Mouse (Mus musculus) midbrain, embryonic 14.5 days (tissue): Measurements from ENCODE around the gene Ppp1r16b. TPM values are rescaled to one million over a fixed set of nuclear protein-coding genes. Genes with fewer than 3 reads are reported as not detected.
A peak's percentile ranks its signal among the peaks of the same experiment; 100 is the strongest.

Source experiments
- ATAC-seq: fragments of 200-750 bp; cut with Nextera tagmentation; 2 replicates; pipeline ENCODE4 v1.8.0; 2017; ENCODE audit warnings: moderate number of reproducible peaks, moderate library complexity; ENCODE audit not compliant: low FRiP score, low TSS enrichment
- DNase-seq: peaks from one replicate; pipeline ENCODE4 v3.0.0-alpha.2; 2015
- H3K27ac ChIP-seq: fragments of 300-500 bp; sonication (generic); replicated peaks from 2 replicates; pipeline ENCODE4 v1.5.1; 2014; ENCODE audit warnings: mild to moderate bottlenecking, low read depth, low read length, moderate library complexity
- H3K27me3 ChIP-seq: fragments of 300-500 bp; sonication (generic); 2 replicates; pipeline ENCODE4 v1.6.1; 2014; ENCODE audit warnings: low read length, control low read depth, mixed read lengths; ENCODE audit not compliant: control insufficient read depth, insufficient read depth
- H3K36me3 ChIP-seq: fragments of 300-500 bp; sonication (generic); 2 replicates; pipeline ENCODE4 v1.6.1; 2014; ENCODE audit warnings: low read length, control low read depth; ENCODE audit not compliant: control insufficient read depth, insufficient read depth
- H3K4me1 ChIP-seq: fragments of 300-500 bp; sonication (generic); 2 replicates; pipeline ENCODE4 v1.6.1; 2014; ENCODE audit warnings: mild to moderate bottlenecking, antibody characterized with exemption, low read length, control low read depth; ENCODE audit not compliant: control insufficient read depth, insufficient read depth
- H3K4me2 ChIP-seq: fragments of 300-500 bp; sonication (generic); 2 replicates; pipeline ENCODE4 v1.6.1; 2014; ENCODE audit warnings: mild to moderate bottlenecking, low read length, moderate library complexity
- H3K4me3 ChIP-seq: fragments of 300-500 bp; sonication (generic); replicated peaks from 2 replicates; pipeline ENCODE4 v1.5.1; 2014; ENCODE audit warnings: low read depth, low read length
- H3K9ac ChIP-seq: fragments of 300-500 bp; sonication (generic); replicated peaks from 2 replicates; pipeline ENCODE4 v1.6.1; 2014; ENCODE audit warnings: mild to moderate bottlenecking, low read length, moderate library complexity
- H3K9me3 ChIP-seq: fragments of 300-500 bp; sonication (generic); 2 replicates; pipeline ENCODE4 v1.6.1; 2016; ENCODE audit warnings: low read length, control low read depth, mixed read lengths; ENCODE audit not compliant: control insufficient read depth
- WGBS: fragments of 180-500 bp; shearing (Covaris S2); extraction: QIAGEN DNeasy Blood & Tissue Kit; methylation state at CpG from one replicate; pipeline ENCODE4 v1.1.7; 2014; 5-methylcytosine and 5-hydroxymethylcytosine counted together
- polyA plus RNA-seq: library from polyadenylated mRNA; unstranded; fragments of >200 nt; fragmentation: Nextera tagmentation; extraction: Ambion mirVana; gene quantifications from 2 replicates; pipeline ENCODE4 v1.2.1, GENCODE M21; 2014

Ppp1r16b gene
- polyA plus RNA-seq, 1 experiment from 2014 or later: 16.1 TPM

DNA sequence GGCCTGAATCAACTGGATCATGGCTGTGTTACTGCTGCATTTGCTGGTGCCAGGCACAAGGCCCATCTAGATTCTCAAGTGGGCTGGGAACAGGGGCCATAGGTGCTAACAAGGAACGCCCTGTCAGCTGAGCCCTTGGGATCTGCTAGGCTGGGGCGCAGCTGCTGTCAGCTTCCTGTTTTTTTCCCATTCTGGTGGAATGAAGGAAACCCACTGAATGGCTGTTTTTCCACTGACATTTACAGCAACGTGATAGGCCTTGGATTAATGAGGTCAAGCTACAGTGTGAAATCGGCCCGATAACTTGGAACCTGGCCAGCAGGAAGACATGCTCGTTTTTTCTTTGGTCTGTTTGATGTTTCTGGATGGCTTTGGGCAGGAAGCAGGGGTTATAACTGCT, 7.6 kb downstream of the Ppp1r16b start:
- no peak overlapping the region for H3K4me2 ChIP-seq

DNA sequence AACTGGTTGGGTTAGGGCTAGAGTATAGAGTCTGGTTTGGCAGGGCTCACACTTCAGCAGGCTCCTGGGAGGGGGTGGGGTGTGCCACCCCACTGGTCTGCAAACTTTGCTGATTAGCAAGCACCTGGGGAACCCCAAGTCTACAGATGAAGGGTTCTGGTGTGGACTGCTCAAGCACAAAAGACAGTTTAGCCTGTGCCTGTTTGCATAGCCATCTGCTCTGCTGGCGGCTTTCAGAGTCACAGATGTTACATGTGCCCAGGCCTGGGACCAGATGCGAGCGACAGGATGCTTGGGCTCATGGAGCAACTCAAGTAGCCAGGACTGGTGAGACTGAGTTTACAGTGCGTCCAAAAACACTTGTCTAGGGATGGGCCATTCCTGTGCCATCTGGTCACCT, 8.3 kb downstream of the Ppp1r16b start:
- Histone ChIP-seq H3K27ac (peak overlapping the region; percentile 66), H3K27me3 (0 out of 2 replicates have a peak, but pooled peaks cover 5% of the 10 kb centered on the region), H3K36me3 (no peaks in the 10 kb centered on the region), H3K9me3 (no peaks in the 10 kb centered on the region), H3K4me2 (no peak overlapping the region), H3K9ac (no peak overlapping the region), H3K4me3 (no peak overlapping the region), H3K4me1 (peaks cover 31% of the 10 kb centered on the region)
- ATAC-seq: peak; percentile 28; the same call in 1 of the 2 replicates
- 68% methylated on average over 4 of the region's 4 CpGs for WGBS
- peak; percentile 48 for DNase-seq

More for the DNA sequence above, 7.6 kb downstream of the Ppp1r16b start:
- no peaks in the 10 kb centered on the region for H3K36me3 ChIP-seq
- ATAC-seq: peak; percentile 46; the same call in 1 of the 2 replicates
- peak; percentile 82 for DNase-seq
- H3K4me3 ChIP-seq: no peak overlapping the region
- 0 out of 2 replicates have a peak, but pooled peaks cover 5% of the 10 kb centered on the region for H3K27me3 ChIP-seq
- H3K9ac ChIP-seq: no peak overlapping the region
- H3K4me1 ChIP-seq: peaks cover 38% of the 10 kb centered on the region
- 6% methylated on average over 6 of the region's 6 CpGs for WGBS
- H3K27ac ChIP-seq: peak overlapping the region; percentile 66
- no peaks in the 10 kb centered on the region for H3K9me3 ChIP-seq

DNA sequence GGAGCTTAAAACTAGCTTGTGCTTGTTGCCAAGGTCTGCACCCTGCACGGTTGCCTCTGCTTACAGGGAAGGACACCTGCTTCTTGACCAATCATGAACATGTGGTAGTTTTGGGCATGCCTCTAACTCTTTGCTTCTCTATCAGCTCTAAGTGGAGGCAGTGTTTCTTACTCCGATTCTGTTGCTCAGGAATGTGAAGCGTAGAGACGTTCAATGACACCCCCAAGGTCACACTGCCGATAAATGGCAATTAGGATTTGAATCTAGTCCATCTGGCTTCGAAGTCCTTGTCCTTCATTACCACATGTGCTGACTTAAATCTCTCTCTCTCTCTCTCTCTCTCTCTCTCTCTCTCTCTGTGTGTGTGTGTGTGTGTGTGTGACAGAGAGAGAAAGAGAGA, 8.9 kb downstream of the Ppp1r16b start:
- ATAC-seq (no peak), DNase-seq (no peak)
- WGBS: 79% methylated on average over 6 of the region's 6 CpGs
- Histone ChIP-seq H3K36me3 (no peaks in the 10 kb centered on the region), H3K9ac (no peak overlapping the region), H3K27me3 (no peaks in the 10 kb centered on the region), H3K4me3 (no peak overlapping the region), H3K4me1 (peaks cover 25% of the 10 kb centered on the region), H3K27ac (no peak overlapping the region), H3K4me2 (no peak overlapping the region), H3K9me3 (no peaks in the 10 kb centered on the region)

DNA sequence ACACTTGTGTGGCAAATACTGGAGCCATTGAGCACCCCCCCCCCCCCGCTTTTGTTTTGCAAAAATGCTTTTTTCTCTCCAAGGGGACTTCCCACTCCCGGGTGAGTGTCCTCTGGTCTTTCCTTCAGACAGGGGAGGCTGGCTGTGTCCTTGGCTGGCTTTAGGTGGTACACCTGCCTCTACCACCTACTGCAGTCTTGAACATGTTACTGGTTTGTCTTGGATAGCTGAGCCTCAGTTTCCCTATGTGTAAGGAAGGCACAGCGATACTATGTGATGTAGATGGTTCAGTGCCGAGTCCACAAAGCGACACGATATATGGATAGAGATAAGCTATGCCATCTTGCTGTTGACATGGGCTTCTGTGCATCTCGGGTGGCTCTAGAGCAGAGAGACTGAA, 9.6 kb downstream of the Ppp1r16b start:
- H3K27ac ChIP-seq: no peak overlapping the region
- H3K9me3 ChIP-seq: no peaks in the 10 kb centered on the region
- H3K36me3 ChIP-seq: no peaks in the 10 kb centered on the region
- ATAC-seq (no peak), DNase-seq (no peak)
- peaks cover 19% of the 10 kb centered on the region for H3K4me1 ChIP-seq
- no peak overlapping the region for H3K9ac ChIP-seq
- WGBS: 89% methylated on average over 7 of the region's 7 CpGs
- H3K27me3 ChIP-seq: no peaks in the 10 kb centered on the region
- no peak overlapping the region for H3K4me3 ChIP-seq
- no peak overlapping the region for H3K4me2 ChIP-seq

DNA sequence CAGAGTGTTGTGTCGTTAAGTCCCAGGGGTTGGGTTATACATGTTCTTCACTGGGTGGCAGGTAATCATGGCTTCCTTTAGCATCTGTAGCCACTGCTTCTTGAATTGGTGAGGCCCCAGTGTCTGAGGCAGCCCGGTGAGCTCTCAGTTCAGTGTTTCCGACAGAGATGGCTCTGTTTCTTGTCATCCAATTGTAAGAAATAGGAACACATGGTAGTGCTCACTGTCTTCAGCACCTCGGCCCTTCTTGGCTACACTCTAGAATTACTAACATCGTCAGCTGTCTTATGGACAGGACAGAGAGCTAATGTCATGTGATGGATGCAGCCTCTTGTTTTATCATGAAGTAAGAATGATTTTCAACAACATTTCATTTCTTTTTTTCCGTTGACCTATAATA, 10.0 kb downstream of the Ppp1r16b start:
- WGBS: 88% methylated on average over 6 of the region's 6 CpGs
- Histone ChIP-seq H3K36me3 (no peaks in the 10 kb centered on the region), H3K4me2 (no peak overlapping the region), H3K9ac (no peak overlapping the region), H3K27ac (no peak overlapping the region), H3K4me1 (peaks cover 21% of the 10 kb centered on the region), H3K9me3 (no peaks in the 10 kb centered on the region), H3K4me3 (no peak overlapping the region), H3K27me3 (no peaks in the 10 kb centered on the region)
- no peak for DNase-seq
- no peak for ATAC-seq

DNA sequence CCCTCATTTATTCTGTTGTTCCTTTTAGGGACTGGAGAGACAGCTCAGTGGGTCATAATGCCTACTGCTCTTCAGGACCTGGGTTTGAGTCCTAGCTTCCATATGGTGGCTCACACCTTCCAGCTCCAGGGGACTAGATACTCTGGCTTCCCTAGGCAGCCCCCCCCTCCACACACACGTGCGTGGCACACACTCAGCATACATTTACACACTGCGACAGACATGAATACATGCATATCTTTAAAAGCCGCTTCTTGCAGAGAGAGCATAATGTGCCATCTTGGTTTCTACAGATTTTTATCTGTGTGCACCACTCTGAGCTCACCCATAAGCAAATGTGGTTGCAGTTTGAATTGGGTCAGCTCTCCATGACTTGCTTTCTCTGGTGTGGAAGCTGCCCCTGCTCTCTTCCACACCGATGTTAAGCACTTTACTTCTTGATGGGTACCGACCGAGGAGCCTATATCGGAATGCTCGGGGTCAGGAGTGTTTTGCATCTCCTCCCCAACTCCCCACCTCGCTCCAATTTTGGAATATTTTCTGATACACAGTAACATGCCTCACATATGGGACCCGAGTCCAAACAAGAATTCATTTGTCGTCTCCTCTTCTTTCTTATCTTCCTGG, 10.8 kb downstream of the Ppp1r16b start:
- no peak overlapping the region for H3K4me2 ChIP-seq
- H3K27ac ChIP-seq: no peak overlapping the region
- peaks cover 25% of the 10 kb centered on the region for H3K4me1 ChIP-seq
- H3K27me3 ChIP-seq: no peaks in the 10 kb centered on the region
- DNase-seq: no peak
- no peaks in the 10 kb centered on the region for H3K9me3 ChIP-seq
- H3K4me3 ChIP-seq: no peak overlapping the region
- WGBS: 92% methylated on average over 12 of the region's 12 CpGs
- no peak overlapping the region for H3K9ac ChIP-seq
- no peak for ATAC-seq
- H3K36me3 ChIP-seq: no peaks in the 10 kb centered on the region

DNA sequence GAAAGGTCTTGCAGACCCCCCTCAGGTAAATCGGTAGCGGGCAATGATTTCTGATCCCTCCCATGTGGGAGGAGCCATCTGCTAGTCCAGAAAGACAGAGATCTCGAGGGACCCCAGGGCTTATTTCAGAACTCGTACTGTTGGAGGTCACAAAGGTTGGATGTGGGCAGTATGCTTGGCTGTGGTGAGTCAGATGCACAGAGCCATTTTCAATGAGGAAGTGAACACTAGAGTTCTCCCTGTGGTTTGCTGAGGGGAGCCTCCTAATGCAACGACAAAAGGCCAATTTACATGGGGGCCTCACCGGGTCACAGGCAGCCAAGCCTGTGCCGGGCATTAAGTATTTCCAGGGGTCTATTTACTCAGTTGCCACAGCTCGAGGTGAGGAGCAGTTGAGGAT, 12.7 kb downstream of the Ppp1r16b start:
- WGBS: 54% methylated on average over 8 of the region's 8 CpGs
- no peaks in the 10 kb centered on the region for H3K27me3 ChIP-seq
- H3K27ac ChIP-seq: no peak overlapping the region
- DNase-seq: no peak
- no peaks in the 10 kb centered on the region for H3K9me3 ChIP-seq
- no peak for ATAC-seq
- no peak overlapping the region for H3K4me3 ChIP-seq
- H3K4me2 ChIP-seq: no peak overlapping the region
- H3K9ac ChIP-seq: no peak overlapping the region
- H3K36me3 ChIP-seq: no peaks in the 10 kb centered on the region
- H3K4me1 ChIP-seq: peaks cover 32% of the 10 kb centered on the region

DNA sequence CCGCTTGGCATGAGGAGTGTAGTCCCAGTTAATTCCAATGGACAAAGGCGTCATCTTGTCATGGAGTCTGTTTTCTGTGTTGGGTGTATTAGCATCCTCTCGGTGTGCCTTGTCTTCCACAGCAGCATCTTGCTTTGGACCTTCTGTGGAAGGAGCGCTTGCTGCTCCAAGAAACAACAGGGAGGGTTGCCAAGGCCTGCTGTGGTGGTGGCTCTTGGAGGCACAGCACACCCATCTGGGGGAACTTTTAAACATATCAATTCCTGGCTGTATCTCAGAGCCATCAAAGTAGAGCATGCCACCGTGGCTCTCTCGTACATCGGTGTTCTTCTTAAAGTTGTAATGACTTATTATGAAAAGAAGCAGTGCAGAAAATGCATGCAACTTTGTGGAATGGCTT, 13.9 kb downstream of the Ppp1r16b start:
- no peak overlapping the region for H3K4me3 ChIP-seq
- DNase-seq (no peak), ATAC-seq (no peak)
- H3K36me3 ChIP-seq: no peaks in the 10 kb centered on the region
- H3K27me3 ChIP-seq: no peaks in the 10 kb centered on the region
- peaks cover 24% of the 10 kb centered on the region for H3K4me1 ChIP-seq
- no peak overlapping the region for H3K27ac ChIP-seq
- H3K9ac ChIP-seq: no peak overlapping the region
- WGBS: 97% methylated on average over 7 of the region's 7 CpGs
- no peak overlapping the region for H3K4me2 ChIP-seq
- H3K9me3 ChIP-seq: no peaks in the 10 kb centered on the region

DNA sequence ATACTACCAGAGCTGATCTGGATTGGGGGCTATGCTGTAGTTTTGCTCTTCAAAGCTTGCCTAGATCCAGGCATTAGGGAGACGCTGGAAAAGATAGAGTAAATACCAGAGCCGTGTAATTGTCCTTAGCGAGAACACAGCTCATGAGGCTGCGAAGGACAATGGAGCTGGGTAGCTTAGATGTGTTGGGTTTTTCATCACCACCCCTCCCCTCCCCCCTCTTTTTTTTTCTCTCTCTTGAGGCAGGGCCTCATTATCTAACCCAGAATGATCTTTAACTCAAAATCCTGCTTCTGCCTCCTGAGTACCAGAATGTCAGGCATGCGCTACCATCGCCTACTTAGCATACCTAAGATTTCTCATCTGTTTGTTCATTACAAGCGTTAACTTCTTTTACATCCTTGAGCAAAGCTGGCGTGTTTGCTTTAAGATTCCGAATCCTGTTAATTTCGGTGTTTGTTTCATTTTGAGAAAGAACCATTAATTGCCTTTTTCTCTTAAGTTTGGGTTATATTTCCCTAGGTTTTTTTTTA, 15.2 kb downstream of the Ppp1r16b start:
- Histone ChIP-seq H3K4me2 (no peak overlapping the region), H3K27me3 (no peaks in the 10 kb centered on the region), H3K9ac (no peak overlapping the region), H3K4me3 (no peak overlapping the region), H3K9me3 (no peaks in the 10 kb centered on the region), H3K36me3 (no peaks in the 10 kb centered on the region), H3K27ac (peak overlapping the region; percentile 45; the same call in 1 of the 2 replicates), H3K4me1 (peaks cover 30% of the 10 kb centered on the region)
- no peak for ATAC-seq
- WGBS: 39% methylated on average over 10 of the region's 10 CpGs
- DNase-seq: peak; percentile 39
